Mouse (Mus musculus) liver, postnatal 0 days (tissue): ENCODE results near the gene Ptprb.

Source experiments
- CTCF ChIP-seq: sonication (generic); IDR thresholded peaks from 2 replicates; pipeline ENCODE4 v1.5.1; 2016; ENCODE audit warnings: antibody characterized with exemption, low read depth
- EP300 ChIP-seq: IDR thresholded peaks from 2 replicates; pipeline ENCODE4 v1.6.1; 2016; ENCODE audit warnings: antibody characterized with exemption, low read depth, mild to moderate bottlenecking

- TF ChIP-seq CTCF: no peak
- TF ChIP-seq EP300: no peak
Observed at GRCm38 (mm10) chr10:116270646-116271469, 4.5 kb upstream of the Ptprb start.
